Mouse (Mus musculus) cortical plate, adult 2 months (tissue): ENCODE measurements around the gene BC005624. TPM values are rescaled to one million over a fixed set of nuclear protein-coding genes. Genes with fewer than 3 reads are reported as not detected.

Source experiments
- H3K27ac ChIP-seq: fragments of 200-500 bp; 2 replicates; pipeline ENCODE4 v1.5.1; 2012; ENCODE audit warnings: low read length, control low read depth, inconsistent platforms; ENCODE audit not compliant: insufficient read depth
- H3K4me1 ChIP-seq: fragments of 200-500 bp; 2 replicates; pipeline ENCODE4 v1.6.1; 2011; ENCODE audit warnings: low read length; ENCODE audit not compliant: control insufficient read depth, insufficient read depth
- H3K4me3 ChIP-seq: fragments of 200-500 bp; 2 replicates; pipeline ENCODE4 v1.5.1; 2011; ENCODE audit warnings: mild to moderate bottlenecking, low read length, control low read depth; ENCODE audit not compliant: insufficient read depth
- CTCF ChIP-seq: fragments of 200-500 bp; IDR thresholded peaks from 2 replicates; pipeline ENCODE4 v1.5.1; 2011; ENCODE audit warnings: mild to moderate bottlenecking, control low read depth, low read length; ENCODE audit not compliant: insufficient read depth; ENCODE audit errors: extremely low read depth
- POLR2A ChIP-seq: fragments of 200-500 bp; IDR thresholded peaks from 2 replicates; pipeline ENCODE4 v1.6.1; 2011; ENCODE audit warnings: mild to moderate bottlenecking, low read length, control low read depth; ENCODE audit not compliant: insufficient read depth; ENCODE audit errors: extremely low read depth
- polyA plus RNA-seq: library from polyadenylated mRNA; depleted of rRNA; stranded (reverse); fragments of >200 nt; gene quantifications from 2 replicates; pipeline ENCODE4 v1.2.3, GENCODE M21; 2012; rRNA removed

BC005624 gene
- polyA plus RNA-seq = 113 and 117 TPM in 2 replicates

DNA sequence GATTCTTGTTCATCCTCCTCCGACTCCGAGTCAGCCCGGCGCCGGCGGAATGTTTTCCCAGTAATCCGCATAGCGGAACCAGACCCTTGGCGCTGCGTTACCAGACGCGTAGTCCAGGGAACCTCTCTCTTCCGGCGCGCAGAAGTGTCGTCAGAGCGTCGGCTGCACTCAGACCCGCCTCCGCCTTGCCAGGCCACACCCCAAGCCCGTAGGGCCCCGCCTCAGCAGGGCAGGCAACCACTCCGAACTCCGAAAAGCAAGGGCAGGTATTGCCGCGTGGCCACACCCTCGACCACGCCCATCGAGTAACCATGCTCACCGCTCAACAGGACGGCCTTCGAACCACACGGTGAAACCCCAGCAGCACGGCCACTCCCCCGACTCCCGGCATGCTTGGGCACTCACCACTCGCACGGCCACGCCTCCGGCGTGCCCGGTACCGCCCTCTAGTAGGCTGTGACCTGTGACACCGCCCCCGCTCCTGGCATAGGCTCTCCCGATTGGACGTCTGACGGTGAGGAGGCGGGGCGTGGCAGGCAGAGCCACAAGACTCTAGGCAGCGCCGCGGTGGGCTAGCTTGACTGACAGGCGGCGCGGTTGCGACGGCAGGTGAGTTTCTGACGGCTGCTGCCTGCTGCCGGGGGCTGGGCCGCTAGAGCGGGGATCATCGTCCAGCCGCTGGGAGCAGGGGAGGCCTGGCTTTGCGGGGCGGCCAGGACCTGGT lies at the start of gene BC005624, which contains the start of gene Usp20:
TSS of gene BC005624 (minus strand) at position 412 of the 724 bp plus-strand sequence.
TSS of gene Usp20 (plus strand) at position 490 of the 724 bp plus-strand sequence.
- peak; percentile 73 for TF ChIP-seq POLR2A
- TF ChIP-seq CTCF = no peak
- Histone ChIP-seq H3K27ac (no peak within 1 kb of the TSS), H3K4me3 (peak within 1 kb of the TSS; percentile 69), H3K4me1 (peaks cover 2% of the 10 kb centered on the region; the same call in 1 of the 2 replicates)

DNA sequence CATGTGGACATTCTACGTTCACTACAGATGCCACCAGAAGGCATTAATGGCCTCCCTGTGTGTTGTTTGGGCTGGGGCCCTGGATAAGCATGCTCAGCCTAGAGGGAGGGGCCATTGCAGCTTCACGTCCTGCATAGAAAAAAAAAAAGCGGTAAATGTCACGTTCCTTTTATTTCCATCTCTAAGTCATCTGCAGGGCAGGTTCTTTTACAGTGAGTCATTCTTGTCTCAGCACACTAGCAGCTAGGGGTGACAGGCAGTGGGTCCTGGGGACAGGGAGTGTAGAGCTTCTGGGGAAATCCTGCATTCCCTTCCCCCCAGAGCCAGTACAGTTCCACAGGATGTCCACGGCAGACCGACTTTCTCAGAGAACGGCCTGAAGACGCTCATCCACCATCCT lies 44.6 kb upstream of the BC005624 start:
- H3K4me1 ChIP-seq = no peaks in the 10 kb centered on the region
- no peak overlapping the region for H3K4me3 ChIP-seq
- no peak for TF ChIP-seq CTCF
- TF ChIP-seq POLR2A = no peak
- H3K27ac ChIP-seq = no peak overlapping the region

DNA sequence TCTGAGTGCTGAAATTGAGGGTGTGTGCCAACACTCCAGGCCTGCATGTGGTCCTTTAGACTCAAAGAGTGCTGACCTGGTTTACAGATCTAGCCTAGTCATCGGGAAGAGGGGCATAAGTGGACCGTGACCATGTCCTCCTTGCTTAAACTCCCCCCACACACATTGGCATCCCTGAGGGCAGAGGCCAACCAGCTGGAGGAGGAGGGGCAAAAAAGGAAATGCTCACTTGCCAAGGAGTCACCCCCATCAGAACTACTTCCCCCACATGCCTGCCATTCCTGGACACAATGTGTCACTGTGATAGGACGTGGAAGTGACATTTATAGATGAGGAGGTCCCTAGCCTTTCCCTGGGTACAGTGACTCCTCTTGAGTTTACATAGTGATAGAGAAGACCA lies 43.5 kb upstream of the BC005624 start:
- H3K4me3 ChIP-seq = no peak overlapping the region
- no peak overlapping the region for H3K27ac ChIP-seq
- no peaks in the 10 kb centered on the region for H3K4me1 ChIP-seq
- no peak for TF ChIP-seq CTCF
- TF ChIP-seq POLR2A = no peak

DNA sequence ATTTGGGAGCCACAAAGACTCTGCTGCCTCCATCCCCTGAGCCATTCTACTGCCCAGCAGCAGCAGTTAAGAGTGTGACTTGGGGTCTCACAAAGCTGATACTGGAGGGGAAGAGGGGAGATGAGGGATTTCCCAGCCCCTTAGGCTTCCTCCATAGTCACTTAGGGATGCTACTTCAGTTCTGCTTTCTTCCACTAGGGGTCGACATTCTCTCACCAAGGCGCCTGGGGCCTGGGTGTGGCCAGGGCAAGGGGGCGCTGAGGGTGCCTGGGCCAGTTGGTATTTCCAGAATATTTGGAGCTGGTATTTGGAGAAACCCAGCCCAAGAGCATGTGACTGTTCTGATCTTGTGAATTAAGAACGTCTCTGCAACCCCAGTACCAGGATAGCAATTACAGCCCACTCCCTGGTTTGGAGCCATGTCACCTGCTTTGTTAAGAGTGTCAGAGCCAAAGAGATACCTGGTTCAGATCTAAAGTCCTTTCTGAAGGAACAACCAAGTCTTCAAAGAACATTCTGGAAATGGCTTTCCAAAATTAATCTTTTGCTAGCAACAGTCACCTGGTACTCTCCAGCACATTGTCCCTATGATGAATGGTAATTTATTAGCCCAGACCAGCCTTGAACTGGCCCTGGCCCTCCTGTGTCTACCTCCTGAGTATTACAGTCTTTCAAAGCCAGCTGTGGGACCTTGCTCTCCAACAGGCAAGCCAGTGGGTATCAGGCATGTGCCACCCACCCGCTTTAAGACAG lies 42.8 kb upstream of the BC005624 start:
- no peak overlapping the region for H3K27ac ChIP-seq
- H3K4me1 ChIP-seq = no peaks in the 10 kb centered on the region
- no peak overlapping the region for H3K4me3 ChIP-seq
- TF ChIP-seq POLR2A (no peak), CTCF (peak; percentile 82)

DNA sequence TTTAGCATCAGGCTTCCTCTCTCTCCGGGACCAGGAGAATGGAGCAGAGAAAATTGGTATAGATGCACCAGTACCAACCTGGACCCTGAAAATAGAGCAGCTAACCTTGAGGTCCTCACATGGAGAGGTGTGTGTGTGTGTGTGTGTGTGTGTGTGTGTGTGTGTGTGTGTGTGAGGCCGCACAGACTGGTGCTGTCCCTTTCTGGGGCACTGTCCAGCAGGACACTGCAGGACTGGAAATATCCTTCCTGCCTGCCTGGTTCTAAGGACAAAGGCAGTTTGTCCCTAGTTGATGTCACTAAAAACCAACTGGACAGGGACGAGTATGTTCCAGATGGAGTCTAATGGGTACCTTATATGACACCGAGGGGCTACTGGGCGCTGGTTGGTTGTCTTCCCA lies 41.9 kb upstream of the BC005624 start:
- TF ChIP-seq POLR2A = no peak
- no peak for TF ChIP-seq CTCF
- H3K27ac ChIP-seq = no peak overlapping the region
- H3K4me1 ChIP-seq = no peaks in the 10 kb centered on the region
- no peak overlapping the region for H3K4me3 ChIP-seq

DNA sequence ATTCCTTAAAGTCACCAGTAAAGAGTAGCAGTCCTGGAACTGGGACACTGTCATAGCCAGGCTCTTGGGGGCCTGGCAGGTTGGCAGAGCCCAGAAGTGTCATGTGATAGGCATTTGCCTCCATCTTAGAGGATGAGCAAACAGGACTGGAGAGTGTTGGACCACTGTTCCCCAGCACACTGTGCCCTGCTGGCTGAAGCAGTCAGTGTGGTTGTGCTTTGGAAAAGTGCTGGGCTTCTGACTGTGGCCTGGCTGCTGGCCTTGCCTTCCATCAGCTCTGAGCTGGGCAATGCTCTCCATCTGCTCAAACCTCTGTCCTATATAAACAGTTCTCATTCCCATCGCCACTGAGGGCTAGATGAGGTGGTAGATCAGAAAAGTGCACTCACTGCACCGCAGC lies 38.2 kb upstream of the BC005624 start:
- no peak for TF ChIP-seq CTCF
- TF ChIP-seq POLR2A = no peak
- no peaks in the 10 kb centered on the region for H3K4me1 ChIP-seq
- no peak overlapping the region for H3K4me3 ChIP-seq
- H3K27ac ChIP-seq = no peak overlapping the region

DNA sequence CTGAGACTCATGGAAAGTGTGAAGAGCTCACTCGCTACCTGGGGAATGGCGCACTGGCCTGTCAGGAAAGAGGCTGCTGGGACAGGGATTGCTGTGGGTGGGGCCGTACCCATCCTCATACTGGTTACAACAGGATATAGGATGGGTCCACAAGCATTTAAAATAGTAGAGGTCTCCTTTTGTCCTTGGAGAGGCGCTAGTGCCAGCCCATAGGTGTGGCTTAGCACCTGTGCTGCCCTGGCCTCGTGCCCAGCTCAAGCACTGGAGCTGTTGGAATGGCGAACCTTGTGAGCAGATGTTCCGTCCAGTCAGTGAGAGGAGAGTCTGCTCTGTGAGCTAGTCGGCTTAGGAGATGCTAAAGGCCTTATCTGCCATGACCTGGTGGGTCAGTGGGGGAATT lies 37.0 kb upstream of the BC005624 start:
- no peak for TF ChIP-seq POLR2A
- no peak for TF ChIP-seq CTCF
- no peak overlapping the region for H3K4me3 ChIP-seq
- H3K4me1 ChIP-seq = no peaks in the 10 kb centered on the region
- H3K27ac ChIP-seq = no peak overlapping the region

DNA sequence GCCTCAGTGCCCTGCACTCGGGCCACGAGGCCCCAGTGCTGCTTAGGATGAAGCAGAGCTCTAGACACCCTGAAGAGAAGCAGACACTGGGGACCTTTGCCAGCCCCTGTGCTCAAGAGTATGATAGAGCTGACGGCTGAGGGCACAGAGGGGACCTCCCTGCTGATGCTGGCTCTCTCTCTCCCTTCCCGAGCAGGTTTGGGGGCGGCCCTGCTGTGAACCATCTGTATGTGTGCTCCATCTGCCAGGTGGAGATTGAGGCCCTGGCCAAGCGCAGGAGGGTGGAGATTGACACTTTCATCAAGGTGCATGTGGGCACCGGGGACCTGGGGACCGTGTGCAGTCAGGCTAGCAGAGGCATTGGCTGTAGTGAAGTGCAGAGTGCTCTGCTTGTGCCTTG lies 36.5 kb upstream of the BC005624 start:
- TF ChIP-seq CTCF = no peak
- TF ChIP-seq POLR2A = no peak
- Histone ChIP-seq H3K4me1 (no peaks in the 10 kb centered on the region), H3K27ac (no peak overlapping the region), H3K4me3 (no peak overlapping the region)

DNA sequence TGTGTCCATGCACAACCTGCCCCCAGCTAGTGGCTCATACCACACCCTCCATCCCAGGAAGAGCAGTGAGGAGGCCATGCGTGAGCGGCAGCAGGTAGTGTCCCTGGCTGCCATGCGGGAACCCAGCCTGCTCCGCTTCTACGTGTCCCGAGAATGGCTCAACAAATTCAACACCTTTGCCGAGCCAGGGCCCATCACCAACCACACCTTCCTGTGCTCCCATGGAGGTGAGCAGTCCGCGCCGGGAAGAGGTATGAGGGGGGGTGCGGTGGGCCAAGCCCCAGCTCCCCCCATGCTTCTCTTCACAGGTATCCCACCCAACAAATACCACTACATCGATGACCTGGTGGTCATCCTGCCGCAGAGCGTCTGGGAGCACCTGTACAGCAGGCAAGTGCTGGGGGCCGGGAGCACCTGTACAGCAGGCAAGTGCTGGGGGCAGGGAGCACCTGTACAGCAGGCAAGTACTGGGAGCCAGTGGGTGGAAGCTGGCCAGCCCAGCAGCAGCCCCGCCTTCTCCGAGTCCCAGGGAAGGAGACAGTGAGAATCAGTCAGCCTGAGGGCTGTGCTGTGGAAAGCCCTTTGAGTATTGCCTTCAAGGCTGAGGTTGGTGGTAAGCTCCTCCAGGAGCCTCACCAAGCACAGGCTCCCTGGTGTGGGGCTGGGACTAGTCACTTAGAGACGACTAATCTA lies 35.8 kb upstream of the BC005624 start:
- H3K4me1 ChIP-seq = no peaks in the 10 kb centered on the region
- TF ChIP-seq POLR2A (no peak), CTCF (no peak)
- no peak overlapping the region for H3K4me3 ChIP-seq
- H3K27ac ChIP-seq = no peak overlapping the region
